Mouse (Mus musculus): ENCODE measurements around the gene Gm5741. TPM values are rescaled to one million over a fixed set of nuclear protein-coding genes. Genes with fewer than 3 reads are reported as not detected.
A peak's percentile ranks its signal among the peaks of the same experiment; 100 is the strongest.

Gm5741 gene
- polyA plus RNA-seq, 1 experiment from 2014 or later, result not detected

- peaks cover 14% of the 10 kb centered on the region; the same call in 1 of the 2 replicates for H3K4me1 ChIP-seq (ENCODE audit: control insufficient read depth, insufficient read depth, low read length)
- peaks cover 13% of the 10 kb centered on the region for H3K36me3 ChIP-seq (ENCODE audit: control insufficient read depth, insufficient read depth, low read length)
- under 1% methylated on average over 57 of the region's 57 CpGs for WGBS
- peak overlapping the region; percentile 93 for H3K9ac ChIP-seq (ENCODE audit: low read length)
- no peaks in the 10 kb centered on the region for H3K27me3 ChIP-seq (ENCODE audit: control insufficient read depth, insufficient read depth, low read length)
- peak overlapping the region; percentile 98 for H3K4me2 ChIP-seq (ENCODE audit: low read depth)
- H3K9me3 ChIP-seq (ENCODE audit: control insufficient read depth, low read length), result no peaks in the 10 kb centered on the region
- peak overlapping the region; percentile 98 for H3K27ac ChIP-seq (ENCODE audit: low read depth, low read length)
- DNase-seq (ENCODE audit: low spot score) (peak; percentile 48), ATAC-seq (ENCODE audit: insufficient read depth, low FRiP score, low TSS enrichment) (no peak)
- peak overlapping the region; percentile 79 for H3K4me3 ChIP-seq (ENCODE audit: low read depth, low read length)
Measured at GRCm38 (mm10) chr8:85037681-85038531, 29.9 kb downstream of the Gm5741 start.

DNA sequence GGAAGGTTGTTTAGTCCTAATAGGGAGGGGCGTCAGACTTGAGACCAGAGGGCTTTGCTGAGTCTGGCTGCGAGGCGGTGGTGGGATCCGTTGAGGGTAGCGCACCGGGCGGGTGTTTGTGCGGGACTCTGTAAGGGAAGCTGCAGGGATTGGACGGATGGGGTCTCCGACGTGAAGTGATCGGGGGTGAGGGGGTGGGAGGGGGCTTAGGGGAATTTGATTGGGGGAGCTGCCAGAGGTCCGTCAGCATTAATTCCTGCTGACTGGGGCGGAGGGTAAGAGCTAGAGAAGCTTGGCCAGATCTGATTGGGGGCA, 30.5 kb downstream of the Gm5741 start:
- ATAC-seq (ENCODE audit: insufficient read depth, low FRiP score, low TSS enrichment) (peak; percentile 69), DNase-seq (ENCODE audit: low spot score) (peak; percentile 69)
- H3K36me3 ChIP-seq (ENCODE audit: control insufficient read depth, insufficient read depth, low read length), result peaks cover 14% of the 10 kb centered on the region

GRCm38 (mm10) chr8:85036718-85037365, 30.9 kb downstream of the Gm5741 start, which contains the start of gene Tnpo2:
Tnpo2 (plus strand) TSS chr8:85036915.
- H3K9ac ChIP-seq (ENCODE audit: low read length), result peak within 1 kb of the TSS; percentile 93
- WGBS, result under 1% methylated on average over 59 of the region's 59 CpGs
- H3K4me2 ChIP-seq (ENCODE audit: low read depth), result peak within 1 kb of the TSS; percentile 98
- peak within 1 kb of the TSS; percentile 79 for H3K4me3 ChIP-seq (ENCODE audit: low read depth, low read length)
- H3K27ac ChIP-seq (ENCODE audit: low read depth, low read length), result peak within 1 kb of the TSS; percentile 98
- DNase-seq (ENCODE audit: low spot score), result peak; percentile 89
- peaks cover 14% of the 10 kb centered on the region; the same call in 1 of the 2 replicates for H3K4me1 ChIP-seq (ENCODE audit: control insufficient read depth, insufficient read depth, low read length)
- peaks cover 14% of the 10 kb centered on the region for H3K36me3 ChIP-seq (ENCODE audit: control insufficient read depth, insufficient read depth, low read length)
- ATAC-seq (ENCODE audit: insufficient read depth, low FRiP score, low TSS enrichment), result peak; percentile 93
- H3K9me3 ChIP-seq (ENCODE audit: control insufficient read depth, low read length), result no peaks in the 10 kb centered on the region
- H3K27me3 ChIP-seq (ENCODE audit: control insufficient read depth, insufficient read depth, low read length), result no peaks in the 10 kb centered on the region

More for the DNA sequence above, 30.5 kb downstream of the Gm5741 start:
- peak overlapping the region; percentile 98 for H3K4me2 ChIP-seq (ENCODE audit: low read depth)
- H3K4me1 ChIP-seq (ENCODE audit: control insufficient read depth, insufficient read depth, low read length), result peaks cover 14% of the 10 kb centered on the region; the same call in 1 of the 2 replicates
- H3K4me3 ChIP-seq (ENCODE audit: low read depth, low read length), result peak overlapping the region; percentile 79
- peak overlapping the region; percentile 98 for H3K27ac ChIP-seq (ENCODE audit: low read depth, low read length)
- no peaks in the 10 kb centered on the region for H3K27me3 ChIP-seq (ENCODE audit: control insufficient read depth, insufficient read depth, low read length)
- H3K9ac ChIP-seq (ENCODE audit: low read length), result peak overlapping the region; percentile 93
- H3K9me3 ChIP-seq (ENCODE audit: control insufficient read depth, low read length), result no peaks in the 10 kb centered on the region
- WGBS, result under 1% methylated on average over 14 of the region's 14 CpGs

DNA sequence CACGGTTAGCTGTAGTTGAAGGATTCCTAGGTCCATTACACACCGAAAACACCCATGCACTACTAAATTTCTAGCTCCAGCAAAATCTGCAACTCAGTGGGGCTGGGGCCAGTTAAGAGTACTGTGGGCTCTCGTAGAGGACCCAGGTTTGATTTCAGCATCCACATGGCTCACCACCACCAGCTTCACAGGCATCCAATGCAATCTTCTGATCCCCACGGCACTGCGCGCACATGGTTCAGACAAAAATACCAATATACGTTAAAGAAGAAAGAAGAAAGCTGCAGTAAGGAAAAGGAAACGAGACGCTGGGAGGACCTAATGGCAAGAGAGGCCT, 31.4 kb downstream of the Gm5741 start:
- ATAC-seq (ENCODE audit: insufficient read depth, low FRiP score, low TSS enrichment), result peak; percentile 40
- Histone ChIP-seq H3K4me2 (ENCODE audit: low read depth) (peak overlapping the region; percentile 98), H3K36me3 (ENCODE audit: control insufficient read depth, insufficient read depth, low read length) (peaks cover 14% of the 10 kb centered on the region), H3K27me3 (ENCODE audit: control insufficient read depth, insufficient read depth, low read length) (no peaks in the 10 kb centered on the region), H3K4me1 (ENCODE audit: control insufficient read depth, insufficient read depth, low read length) (peaks cover 14% of the 10 kb centered on the region; the same call in 1 of the 2 replicates), H3K9me3 (ENCODE audit: control insufficient read depth, low read length) (no peaks in the 10 kb centered on the region), H3K9ac (ENCODE audit: low read length) (peak overlapping the region; percentile 69), H3K4me3 (ENCODE audit: low read depth, low read length) (peak overlapping the region; percentile 79), H3K27ac (ENCODE audit: low read depth, low read length) (peak overlapping the region; percentile 98)
- DNase-seq (ENCODE audit: low spot score), result no peak
- 0% methylated on average over 9 of the region's 9 CpGs for WGBS

DNA sequence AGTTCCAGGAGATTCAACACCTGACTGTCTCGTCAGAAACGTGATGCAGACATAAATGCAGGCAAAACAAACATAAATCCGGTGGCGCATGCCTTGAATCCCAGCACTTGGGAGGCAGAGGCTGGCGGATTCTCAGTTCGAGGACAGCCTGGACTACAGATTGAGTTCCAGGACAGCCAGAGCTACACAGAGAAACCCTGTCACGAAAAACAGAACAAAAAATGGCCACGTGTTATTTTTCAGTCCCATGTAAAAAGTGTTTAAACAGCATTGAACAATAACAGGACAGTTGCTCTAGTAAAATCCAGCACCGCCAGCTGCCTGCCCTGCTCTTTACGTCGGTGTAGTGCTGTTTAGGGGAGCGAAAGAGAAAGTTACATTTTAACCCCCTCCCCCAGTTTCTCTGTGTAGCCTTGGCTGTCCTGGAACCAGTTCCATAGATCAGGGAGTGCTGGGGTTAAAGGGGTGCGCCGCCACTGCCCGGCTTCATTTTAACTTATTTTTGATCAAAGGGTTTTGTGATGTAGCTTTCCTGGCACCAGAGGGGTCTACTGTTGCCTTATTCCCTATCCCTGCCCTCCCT, 32.0 kb downstream of the Gm5741 start:
- Histone ChIP-seq H3K4me3 (ENCODE audit: low read depth, low read length) (peak overlapping the region; percentile 79), H3K9me3 (ENCODE audit: control insufficient read depth, low read length) (no peaks in the 10 kb centered on the region), H3K36me3 (ENCODE audit: control insufficient read depth, insufficient read depth, low read length) (peaks cover 12% of the 10 kb centered on the region), H3K27me3 (ENCODE audit: control insufficient read depth, insufficient read depth, low read length) (no peaks in the 10 kb centered on the region), H3K9ac (ENCODE audit: low read length) (peak overlapping the region; percentile 69), H3K27ac (ENCODE audit: low read depth, low read length) (peak overlapping the region; percentile 98), H3K4me2 (ENCODE audit: low read depth) (peak overlapping the region; percentile 98), H3K4me1 (ENCODE audit: control insufficient read depth, insufficient read depth, low read length) (peaks cover 14% of the 10 kb centered on the region; the same call in 1 of the 2 replicates)
- no peak for DNase-seq (ENCODE audit: low spot score)
- WGBS, result under 1% methylated on average over 15 of the region's 15 CpGs
- ATAC-seq (ENCODE audit: insufficient read depth, low FRiP score, low TSS enrichment), result 0 out of 2 replicates have a peak, but pooled peaks have one; percentile 0

GRCm38 (mm10) chr8:85035165-85035727, 32.5 kb downstream of the Gm5741 start:
- H3K27ac ChIP-seq (ENCODE audit: low read depth, low read length), result no peak overlapping the region
- peak overlapping the region; percentile 79 for H3K4me3 ChIP-seq (ENCODE audit: low read depth, low read length)
- no peak for ATAC-seq (ENCODE audit: insufficient read depth, low FRiP score, low TSS enrichment)
- peak overlapping the region; percentile 69 for H3K9ac ChIP-seq (ENCODE audit: low read length)
- no peak for DNase-seq (ENCODE audit: low spot score)
- H3K27me3 ChIP-seq (ENCODE audit: control insufficient read depth, insufficient read depth, low read length), result no peaks in the 10 kb centered on the region
- H3K9me3 ChIP-seq (ENCODE audit: control insufficient read depth, low read length), result no peaks in the 10 kb centered on the region
- WGBS, result 8% methylated on average over 12 of the region's 12 CpGs
- peaks cover 11% of the 10 kb centered on the region for H3K36me3 ChIP-seq (ENCODE audit: control insufficient read depth, insufficient read depth, low read length)
- peak overlapping the region; percentile 98 for H3K4me2 ChIP-seq (ENCODE audit: low read depth)
- peaks cover 14% of the 10 kb centered on the region; the same call in 1 of the 2 replicates for H3K4me1 ChIP-seq (ENCODE audit: control insufficient read depth, insufficient read depth, low read length)

GRCm38 (mm10) chr8:85034764-85035163, 33.0 kb downstream of the Gm5741 start:
- DNase-seq (ENCODE audit: low spot score) (peak; percentile 68), ATAC-seq (ENCODE audit: insufficient read depth, low FRiP score, low TSS enrichment) (no peak)
- Histone ChIP-seq H3K4me3 (ENCODE audit: low read depth, low read length) (peak overlapping the region; percentile 79; the same call in 1 of the 2 replicates), H3K36me3 (ENCODE audit: control insufficient read depth, insufficient read depth, low read length) (peaks cover 9% of the 10 kb centered on the region), H3K9ac (ENCODE audit: low read length) (no peak overlapping the region), H3K4me2 (ENCODE audit: low read depth) (peak overlapping the region; percentile 98), H3K27me3 (ENCODE audit: control insufficient read depth, insufficient read depth, low read length) (no peaks in the 10 kb centered on the region), H3K9me3 (ENCODE audit: control insufficient read depth, low read length) (no peaks in the 10 kb centered on the region), H3K27ac (ENCODE audit: low read depth, low read length) (no peak overlapping the region), H3K4me1 (ENCODE audit: control insufficient read depth, insufficient read depth, low read length) (peaks cover 12% of the 10 kb centered on the region; the same call in 1 of the 2 replicates)
- 8% methylated on average over 12 of the region's 13 CpGs for WGBS

- DNase-seq (ENCODE audit: low spot score), result no peak
- Histone ChIP-seq H3K9me3 (ENCODE audit: control insufficient read depth, low read length) (no peaks in the 10 kb centered on the region), H3K4me1 (ENCODE audit: control insufficient read depth, insufficient read depth, low read length) (peaks cover 15% of the 10 kb centered on the region), H3K27me3 (ENCODE audit: control insufficient read depth, insufficient read depth, low read length) (no peaks in the 10 kb centered on the region), H3K9ac (ENCODE audit: low read length) (no peak overlapping the region), H3K27ac (ENCODE audit: low read depth, low read length) (no peak overlapping the region), H3K4me2 (ENCODE audit: low read depth) (no peak overlapping the region), H3K36me3 (ENCODE audit: control insufficient read depth, insufficient read depth, low read length) (peaks cover 16% of the 10 kb centered on the region), H3K4me3 (ENCODE audit: low read depth, low read length) (no peak overlapping the region)
- 45% methylated on average over 1 of the region's 1 CpGs for WGBS
- no peak for ATAC-seq (ENCODE audit: insufficient read depth, low FRiP score, low TSS enrichment)
Measured at GRCm38 (mm10) chr8:85033867-85034266, 33.9 kb downstream of the Gm5741 start.
